Mouse (Mus musculus) right cerebral cortex, postnatal 14 days (tissue): ENCODE results near the gene Adamts14.

Source experiments
- DNase-seq: peaks from one replicate; pipeline ENCODE4 v3.0.0; 2022

The Adamts14 gene

GRCm38 (mm10) chr10:61226784-61227396 lies 46.3 kb downstream of the Adamts14 start:
- no peak for DNase-seq

DNA sequence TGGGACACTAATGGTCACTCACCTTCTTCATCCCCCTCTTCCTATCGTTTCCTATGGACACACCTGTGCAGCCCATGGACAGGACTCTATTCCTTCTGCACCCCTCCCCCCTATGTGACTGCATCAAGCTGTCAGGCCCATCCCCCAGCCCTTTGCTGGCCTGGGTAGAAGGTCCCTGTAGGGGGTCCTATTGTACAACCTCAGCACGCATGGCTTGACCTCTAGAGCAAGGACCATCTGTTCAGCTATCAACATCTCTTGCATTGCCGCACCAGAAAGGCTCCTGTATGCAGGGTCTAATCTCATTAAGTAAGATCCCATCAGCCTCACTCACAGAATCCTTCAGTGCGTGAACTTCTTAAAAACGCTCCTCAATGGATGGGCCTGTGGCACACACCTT lies 47.5 kb downstream of the Adamts14 start:
- no peak for DNase-seq

GRCm38 (mm10) chr10:61219318-61219717 lies 53.9 kb downstream of the Adamts14 start:
- no peak for DNase-seq

- DNase-seq, result no peak
Observed at GRCm38 (mm10) chr10:61216163-61216562, 57.1 kb downstream of the Adamts14 start.

GRCm38 (mm10) chr10:61215658-61216057 lies 57.6 kb downstream of the Adamts14 start:
- no peak for DNase-seq

GRCm38 (mm10) chr10:61212817-61213216 lies 60.4 kb downstream of the Adamts14 start:
- DNase-seq, result no peak

- peak; percentile 65 for DNase-seq
Observed at GRCm38 (mm10) chr10:61211743-61212142, 61.5 kb downstream of the Adamts14 start.

DNA sequence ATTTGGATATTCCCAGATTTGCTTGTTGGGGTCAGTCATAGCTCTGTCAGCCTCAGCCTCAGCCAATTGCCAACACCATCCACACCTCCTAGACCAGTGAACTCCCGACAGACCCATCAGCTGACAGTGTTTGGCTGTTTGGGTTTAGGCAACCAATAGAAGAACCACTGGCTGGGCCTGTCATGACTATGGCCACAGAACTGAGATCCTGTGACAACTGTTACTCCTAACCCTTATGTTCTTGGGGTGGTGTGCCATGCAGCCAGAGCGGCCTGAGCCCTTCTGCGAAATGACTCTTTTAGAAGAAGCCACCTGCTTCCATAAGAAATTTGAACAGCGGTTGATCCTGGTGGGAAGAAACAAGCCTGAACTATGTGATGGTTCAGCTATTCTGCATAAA lies 62.1 kb downstream of the Adamts14 start:
- DNase-seq, result no peak

- no peak for DNase-seq
Observed at GRCm38 (mm10) chr10:61208114-61208684, 65.0 kb downstream of the Adamts14 start.

- no peak for DNase-seq
Observed at GRCm38 (mm10) chr10:61203930-61204329, 69.3 kb downstream of the Adamts14 start.

GRCm38 (mm10) chr10:61201596-61202318 lies 71.5 kb downstream of the Adamts14 start:
- no peak for DNase-seq

- DNase-seq, result no peak
Observed at GRCm38 (mm10) chr10:61200998-61201397, 72.2 kb downstream of the Adamts14 start.

GRCm38 (mm10) chr10:61200232-61200820 lies 72.9 kb downstream of the Adamts14 start:
- no peak for DNase-seq

GRCm38 (mm10) chr10:61199566-61200213 lies 73.5 kb downstream of the Adamts14 start:
- DNase-seq, result peak; percentile 68

DNA sequence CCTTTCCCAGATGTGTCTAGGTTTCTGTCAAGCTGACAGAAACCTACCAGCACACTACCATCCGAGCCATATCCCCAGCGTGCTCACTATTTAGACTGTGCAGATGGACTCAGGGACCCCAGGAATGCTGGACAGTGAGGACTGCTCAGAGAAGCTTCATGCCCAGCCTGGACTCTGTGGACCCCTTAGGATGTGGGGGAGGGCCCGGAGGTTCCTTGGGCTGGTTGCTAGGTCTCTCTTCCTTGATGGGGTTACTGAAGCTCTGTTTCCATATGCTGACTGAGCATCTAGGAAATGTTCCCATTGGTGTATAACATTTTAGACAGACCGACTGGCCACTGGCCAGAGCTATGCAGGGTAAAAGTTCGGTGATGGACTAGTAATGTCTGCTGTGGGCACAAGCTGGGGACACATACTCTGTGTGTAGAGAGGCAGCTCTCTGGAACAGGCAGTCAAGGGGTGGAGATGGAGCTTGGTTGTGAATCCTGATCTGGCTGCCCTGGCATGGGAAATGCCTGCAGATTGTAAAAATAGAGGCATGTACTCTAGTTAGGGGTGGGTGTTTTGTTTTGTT lies 77.4 kb downstream of the Adamts14 start:
- DNase-seq, result no peak

- DNase-seq, result no peak
Observed at GRCm38 (mm10) chr10:61195216-61195615, 78.0 kb downstream of the Adamts14 start.

DNA sequence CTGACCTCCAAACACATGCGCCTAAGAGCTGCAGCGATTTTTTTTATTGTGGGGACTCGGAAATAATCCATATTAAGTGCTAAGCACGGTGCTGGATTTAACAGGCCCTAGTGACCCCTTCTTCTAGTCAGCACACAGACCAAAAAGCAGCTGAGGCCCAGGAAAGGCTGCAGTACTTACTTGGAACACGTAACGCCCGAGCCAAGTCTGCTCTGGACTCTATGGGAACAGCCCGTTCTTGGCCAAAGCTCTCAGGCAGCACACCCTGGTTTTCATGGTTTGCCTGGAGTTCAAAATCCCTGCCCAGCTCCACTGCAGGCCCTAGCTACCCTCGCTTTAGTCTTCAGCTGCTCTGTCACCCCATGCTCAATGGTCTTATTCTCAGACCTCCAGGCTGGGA lies 78.6 kb downstream of the Adamts14 start:
- no peak for DNase-seq

GRCm38 (mm10) chr10:61188010-61188409 lies 85.2 kb downstream of the Adamts14 start:
- DNase-seq, result no peak

DNA sequence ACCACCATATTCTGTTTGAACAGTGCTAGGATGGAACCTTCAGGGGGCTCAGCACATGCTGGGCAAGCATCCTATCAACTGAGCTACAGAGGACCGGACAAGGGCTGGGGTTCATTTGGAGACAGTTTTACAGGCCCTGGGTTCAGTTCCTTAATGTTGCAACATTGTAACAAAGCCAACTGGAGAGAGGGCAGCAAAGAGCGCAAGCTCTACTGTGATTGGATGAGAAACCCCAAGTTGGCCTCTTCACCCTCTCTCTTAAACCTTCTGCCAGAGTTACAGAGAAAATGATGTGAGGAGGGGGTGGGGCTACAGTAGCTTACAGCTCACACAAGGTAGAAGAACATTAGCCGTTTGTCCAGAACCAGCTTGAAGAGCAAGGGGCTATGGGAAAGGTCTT lies 86.2 kb downstream of the Adamts14 start:
- DNase-seq, result no peak

GRCm38 (mm10) chr10:61179927-61180326 lies 93.3 kb downstream of the Adamts14 start:
- no peak for DNase-seq

GRCm38 (mm10) chr10:61178687-61179086 lies 94.6 kb downstream of the Adamts14 start:
- no peak for DNase-seq

- DNase-seq, result no peak
Observed at GRCm38 (mm10) chr10:61177751-61178150, 95.5 kb downstream of the Adamts14 start.

DNA sequence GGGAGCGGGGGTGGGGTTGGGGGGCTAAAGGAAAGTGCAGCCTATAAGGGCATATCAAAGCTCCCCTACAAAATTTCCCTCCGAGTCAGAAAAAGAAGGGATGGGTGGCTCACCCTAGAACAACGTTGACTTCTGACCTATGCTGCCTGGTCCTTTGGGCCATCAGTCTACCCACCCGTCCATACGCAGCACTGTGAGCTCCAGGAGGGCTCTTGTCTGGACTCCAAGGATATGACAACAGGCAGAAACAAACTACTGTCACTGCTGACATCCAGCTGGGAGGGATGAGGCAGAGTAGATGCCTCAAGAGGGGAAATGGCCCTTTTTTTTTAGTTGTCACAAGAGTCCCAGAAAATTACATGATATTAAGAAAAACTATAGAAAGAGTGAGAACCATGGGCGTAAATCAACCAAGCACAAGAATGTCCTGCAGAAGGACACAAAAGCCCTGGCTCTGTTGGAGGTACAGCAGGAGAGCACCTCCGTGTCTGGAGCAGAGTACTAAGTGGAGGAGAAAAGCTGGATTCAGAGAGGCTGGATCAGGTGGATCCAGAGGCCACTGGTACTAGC lies 96.9 kb downstream of the Adamts14 start:
- no peak for DNase-seq
